ENCODE assay signal across 17 mouse cellular contexts in the genomic region with DNA sequence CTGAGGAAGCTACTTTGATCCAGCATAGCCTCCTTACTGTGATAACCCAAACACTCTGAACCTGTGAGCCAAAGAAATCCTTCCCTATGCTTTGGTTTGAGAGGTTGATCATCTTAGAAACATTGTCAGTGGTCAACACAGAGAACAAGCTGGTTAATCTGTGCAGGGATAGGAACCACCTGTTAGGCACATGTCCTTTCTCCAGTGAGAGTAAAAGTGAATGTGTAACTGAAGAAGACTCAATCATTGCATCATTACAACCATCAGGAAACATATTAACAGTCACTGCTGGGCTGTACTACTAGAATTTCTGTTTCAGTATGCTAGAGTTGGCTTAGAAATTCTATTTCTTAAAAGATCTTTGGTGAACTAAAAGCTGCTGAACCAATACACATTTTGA.
"Had no signal": no experiment of that assay in that cellular context is flagged by ENCODE, and none has a peak within 500 bp of the region (broad histone marks: within the 10 kb centered on the region; RNA-seq: fewer than 3 reads in every experiment).

No protein-coding gene starts in this region.

- DNase-seq: lung, adult 2 months; lung, postnatal 14 days; lung, postnatal 36 days; right cerebral cortex, postnatal 14 days; thymus, adult 2 months; thymus, postnatal 25 days; thymus, postnatal 4 days had no signal

- H3K27ac ChIP-seq: lung, embryonic 15.5 days; macrophage; midbrain, embryonic 13.5 days; midbrain, embryonic 15.5 days; neural tube, embryonic 12.5 days; stomach, embryonic 15.5 days; stomach, postnatal 0 days had no signal

- ATAC-seq: lung, postnatal 0 days; midbrain, embryonic 13.5 days; midbrain, embryonic 15.5 days had no signal

- H3K36me3 ChIP-seq: lung, embryonic 15.5 days; midbrain, embryonic 13.5 days; midbrain, embryonic 15.5 days; neural tube, embryonic 12.5 days; stomach, embryonic 15.5 days had no signal

- H3K4me3 ChIP-seq: lung, embryonic 15.5 days; megakaryocyte, embryonic 14.5 days; midbrain, embryonic 13.5 days; midbrain, embryonic 15.5 days; neural tube, embryonic 12.5 days; stomach, embryonic 15.5 days had no signal

- H3K9ac ChIP-seq: lung, embryonic 15.5 days; midbrain, embryonic 13.5 days; midbrain, embryonic 15.5 days; neural tube, embryonic 12.5 days; stomach, embryonic 15.5 days had no signal

- H3K4me1 ChIP-seq: lung, embryonic 15.5 days; neural tube, embryonic 12.5 days; stomach, embryonic 15.5 days had no signal

- H3K27me3 ChIP-seq: lung, embryonic 15.5 days; midbrain, embryonic 13.5 days; midbrain, embryonic 15.5 days; neural tube, embryonic 12.5 days; stomach, embryonic 15.5 days had no signal

- H3K9me3 ChIP-seq: lung, embryonic 15.5 days; megakaryocyte, embryonic 14.5 days; midbrain, embryonic 13.5 days; midbrain, embryonic 15.5 days; neural tube, embryonic 12.5 days; stomach, embryonic 15.5 days had no signal

- H3K4me2 ChIP-seq: lung, embryonic 15.5 days; midbrain, embryonic 11.5 days; midbrain, embryonic 13.5 days; midbrain, embryonic 15.5 days; neural tube, embryonic 12.5 days; stomach, embryonic 15.5 days had no signal
